Mouse (Mus musculus) C2C12 (cell line): ENCODE measurements around the gene Rpl39. TPM values are rescaled to one million over a fixed set of nuclear protein-coding genes. Genes with fewer than 3 reads are reported as not detected.
"Not testable (repeated sequence)": the region's sequence is repeated elsewhere in the genome, so short reads cannot be mapped to it uniquely, and the experiment has no call there.

ENCODE experiments used
- H3K27me3 ChIP-seq: one replicate; pipeline ENCODE4 v1.6.1; 2011; ENCODE audit not compliant: control insufficient read depth, insufficient read depth, insufficient read length
- H3K36me3 ChIP-seq: one replicate; pipeline ENCODE4 v1.6.1; 2011; ENCODE audit not compliant: control insufficient read depth, insufficient read depth
- H3K4me3 ChIP-seq: one replicate; pipeline ENCODE4 v1.5.1; 2011; ENCODE audit warnings: mild to moderate bottlenecking, control low read depth; ENCODE audit not compliant: poor library complexity, insufficient read depth, severe bottlenecking
- H3K79me2 ChIP-seq: one replicate; pipeline ENCODE4 v1.6.1; 2011; ENCODE audit not compliant: control insufficient read depth, insufficient read depth
- H3K79me3 ChIP-seq: one replicate; pipeline ENCODE4 v1.6.1; 2011; ENCODE audit warnings: low read depth, control low read depth
- H3ac ChIP-seq: one replicate; pipeline ENCODE3; 2011; ENCODE audit warnings: low read depth; ENCODE audit not compliant: control insufficient read depth, insufficient read length
- CEBPB ChIP-seq: IDR thresholded peaks from one replicate; pipeline ENCODE4 v1.6.1; 2011; ENCODE audit warnings: low read depth, mild to moderate bottlenecking, control low read depth, moderate library complexity
- CTCF ChIP-seq: IDR thresholded peaks from one replicate; pipeline ENCODE4 v1.5.1; 2011; ENCODE audit not compliant: control insufficient read depth, insufficient read depth, insufficient read length
- FOSL1 ChIP-seq: IDR thresholded peaks from one replicate; pipeline ENCODE4 v1.8.0; 2011; ENCODE audit warnings: mild to moderate bottlenecking, low read length; ENCODE audit not compliant: poor library complexity, insufficient read depth, severe bottlenecking
- MAX ChIP-seq: IDR thresholded peaks from one replicate; pipeline ENCODE4 v1.6.1; 2011; ENCODE audit warnings: mild to moderate bottlenecking, control low read depth
- MYOD1 ChIP-seq: IDR thresholded peaks from one replicate; pipeline ENCODE4 v1.6.1; 2011; ENCODE audit warnings: low read depth; ENCODE audit not compliant: control insufficient read depth, insufficient read length
- MYOG ChIP-seq: IDR thresholded peaks from one replicate; pipeline ENCODE4 v1.6.1; 2011; ENCODE audit not compliant: control insufficient read depth, insufficient read length; ENCODE audit errors: extremely low read depth
- USF1 ChIP-seq: IDR thresholded peaks from one replicate; pipeline ENCODE4 v1.6.1; 2011; ENCODE audit warnings: low read depth, mild to moderate bottlenecking, control low read depth, moderate library complexity
- polyA plus RNA-seq: library from polyadenylated mRNA; unstranded; fragments of >200 nt; fragmentation: generic; extraction: Trizol; gene quantifications from one replicate; pipeline ENCODE4 v1.2.1, GENCODE M21; 2012; ENCODE audit warnings: missing spikeins

Gene Rpl39
- polyA plus RNA-seq, 1 experiment, result 2,645 TPM

DNA sequence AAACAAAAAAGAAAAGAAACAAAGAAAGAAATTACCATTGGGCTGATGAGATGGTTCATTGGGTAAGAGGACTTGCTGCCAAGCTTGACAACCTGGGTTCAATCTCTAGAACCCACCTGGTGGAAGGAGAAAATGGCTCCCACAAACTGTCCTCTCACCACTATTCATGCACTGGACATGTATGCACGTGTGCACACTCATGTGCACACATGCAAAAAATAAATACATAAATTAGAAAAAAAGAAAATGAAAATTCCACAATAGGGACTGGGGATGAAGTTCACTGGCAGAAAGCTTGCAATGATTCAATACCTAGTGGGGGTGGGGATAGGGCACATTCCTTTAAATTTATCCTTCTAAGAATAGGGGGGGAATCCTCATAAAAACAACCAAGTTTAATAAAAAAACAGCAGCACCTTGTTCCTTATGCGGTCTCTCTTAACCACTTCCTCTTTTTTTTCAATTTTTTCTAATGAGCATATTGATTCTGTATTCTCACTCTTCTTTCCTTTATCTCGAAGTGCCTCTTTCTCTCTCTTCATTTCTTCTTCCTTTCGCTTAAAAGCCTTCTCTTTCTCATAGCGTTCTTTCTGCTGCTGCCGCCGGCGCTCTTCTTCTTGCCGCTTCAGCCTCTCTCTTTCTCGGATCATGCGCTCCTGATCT lies 10.0 kb upstream of the Rpl39 start:
- Histone ChIP-seq H3K79me3 (no peaks in the 10 kb centered on the region), H3K27me3 (no peaks in the 10 kb centered on the region), H3ac (no peak overlapping the region), H3K4me3 (no peak overlapping the region), H3K79me2 (no peaks in the 10 kb centered on the region), H3K36me3 (peaks cover 23% of the 10 kb centered on the region)
- no peak for TF ChIP-seq MYOD1
- TF ChIP-seq CTCF, result no peak
- no peak for TF ChIP-seq CEBPB
- no peak for TF ChIP-seq FOSL1
- no peak for TF ChIP-seq MYOG
- TF ChIP-seq USF1, result no peak
- TF ChIP-seq MAX, result no peak

DNA sequence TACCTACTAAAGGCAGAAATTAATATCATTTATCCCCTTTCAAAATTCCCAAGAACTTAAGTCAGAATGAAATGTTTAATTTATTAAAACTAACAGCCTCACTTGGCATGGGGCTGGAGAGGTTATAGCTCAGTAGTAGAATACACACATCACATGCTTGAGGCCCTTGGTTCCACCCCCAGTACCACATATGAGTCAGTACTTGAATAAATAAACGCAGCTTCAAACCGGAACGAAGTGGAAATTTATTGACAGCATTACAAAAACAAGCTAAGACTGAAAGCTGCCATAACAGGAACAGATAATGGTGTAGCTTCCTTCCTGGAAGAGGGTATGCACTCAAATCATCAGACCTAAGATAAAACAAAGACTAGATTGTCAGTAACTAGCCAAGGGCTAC lies 6.3 kb upstream of the Rpl39 start:
- no peaks in the 10 kb centered on the region for H3K79me2 ChIP-seq
- no peak for TF ChIP-seq MAX
- TF ChIP-seq CEBPB, result no peak
- TF ChIP-seq MYOD1, result no peak
- no peak for TF ChIP-seq MYOG
- no peak for TF ChIP-seq FOSL1
- no peak for TF ChIP-seq USF1
- no peak for TF ChIP-seq CTCF
- no peak overlapping the region for H3K4me3 ChIP-seq
- H3K36me3 ChIP-seq, result peaks cover 16% of the 10 kb centered on the region
- H3K27me3 ChIP-seq, result no peaks in the 10 kb centered on the region
- H3K79me3 ChIP-seq, result no peaks in the 10 kb centered on the region
- no peak overlapping the region for H3ac ChIP-seq

DNA sequence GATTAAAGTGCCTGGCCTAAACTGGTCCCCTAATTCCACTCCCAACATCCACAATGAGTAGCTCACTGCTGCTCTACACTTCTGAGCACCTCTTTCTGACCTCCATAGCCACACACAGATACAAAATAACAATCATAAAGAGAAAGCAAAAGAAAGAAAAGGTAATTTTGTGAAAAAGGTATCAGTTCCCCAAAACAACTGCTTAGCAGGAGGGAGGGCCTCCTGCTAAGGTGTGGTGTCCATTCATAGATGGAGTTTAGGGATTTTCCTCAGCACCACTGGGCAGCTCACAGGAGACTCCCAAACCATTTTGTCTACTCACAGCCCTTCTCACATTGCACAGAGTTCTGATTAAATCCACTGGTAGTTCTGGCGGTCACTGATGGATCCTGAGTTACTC lies 3.6 kb upstream of the Rpl39 start:
- H3K27me3 ChIP-seq, result no peaks in the 10 kb centered on the region
- H3K79me3 ChIP-seq, result peaks cover 10% of the 10 kb centered on the region
- TF ChIP-seq CEBPB (no peak), MYOG (no peak), MYOD1 (no peak), CTCF (no peak), USF1 (no peak), FOSL1 (no peak), MAX (no peak)
- no peak overlapping the region for H3K4me3 ChIP-seq
- H3K36me3 ChIP-seq, result peaks cover 19% of the 10 kb centered on the region
- H3K79me2 ChIP-seq, result peaks cover 13% of the 10 kb centered on the region
- H3ac ChIP-seq, result no peak overlapping the region

DNA sequence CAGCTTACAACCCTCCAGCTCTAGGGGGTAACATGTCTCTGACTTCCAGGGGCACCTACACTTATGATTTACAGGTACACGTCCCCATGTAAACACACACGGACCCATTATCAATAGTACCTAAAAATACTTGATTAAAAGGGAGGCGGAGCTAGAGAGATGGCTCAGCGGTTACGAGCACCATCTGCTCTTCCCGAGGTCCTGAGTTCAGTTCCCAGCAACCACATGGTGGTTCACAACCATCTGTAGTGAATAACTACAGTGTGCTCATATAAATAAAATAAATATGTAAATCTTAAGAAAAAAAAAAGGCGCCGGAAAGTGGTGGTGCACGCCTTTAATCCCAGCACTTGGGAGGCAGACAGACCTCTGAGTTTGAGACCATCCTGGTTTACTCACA lies 463 bp upstream of the Rpl39 start:
- Histone ChIP-seq H3K79me2 (peaks cover 35% of the 10 kb centered on the region), H3K36me3 (peaks cover 36% of the 10 kb centered on the region), H3K79me3 (peaks cover 22% of the 10 kb centered on the region), H3K27me3 (no peaks in the 10 kb centered on the region), H3ac (peak overlapping the region; percentile 40), H3K4me3 (no peak overlapping the region)
- no peak for TF ChIP-seq CEBPB
- TF ChIP-seq MYOG, result no peak

DNA sequence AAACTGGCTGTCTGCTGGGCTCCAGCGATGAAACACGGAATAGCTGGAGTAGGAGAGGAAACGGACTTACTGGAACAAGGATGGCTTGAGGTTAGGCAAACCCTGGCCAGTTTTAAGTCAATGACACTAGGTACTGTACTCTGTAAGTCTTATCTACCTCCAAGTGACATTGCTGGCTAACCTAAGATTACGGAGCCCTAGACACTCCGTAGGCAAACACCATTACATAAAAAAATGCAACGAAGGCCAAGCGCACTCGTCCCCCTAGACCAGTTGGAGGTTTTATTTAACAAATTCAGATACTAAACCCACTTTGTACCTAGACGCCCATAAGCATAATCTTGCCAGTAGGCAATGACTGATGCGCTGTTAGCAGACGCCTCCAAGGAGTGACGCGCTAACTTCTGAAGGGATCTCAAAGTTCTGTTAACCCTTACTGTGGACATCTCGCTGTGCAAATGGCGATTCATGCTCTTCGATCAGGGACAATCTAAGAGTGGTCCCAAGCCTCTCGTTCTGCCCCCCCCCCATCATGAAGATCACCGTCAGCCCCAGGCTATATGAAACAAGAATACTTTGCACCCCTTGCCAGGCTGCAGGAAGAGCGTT lies 780 bp downstream of the Rpl39 start:
- TF ChIP-seq USF1, result no peak
- no peak for TF ChIP-seq CTCF
- TF ChIP-seq MYOG, result no peak
- no peak for TF ChIP-seq FOSL1
- no peak for TF ChIP-seq CEBPB
- TF ChIP-seq MYOD1, result no peak
- no peak for TF ChIP-seq MAX

DNA sequence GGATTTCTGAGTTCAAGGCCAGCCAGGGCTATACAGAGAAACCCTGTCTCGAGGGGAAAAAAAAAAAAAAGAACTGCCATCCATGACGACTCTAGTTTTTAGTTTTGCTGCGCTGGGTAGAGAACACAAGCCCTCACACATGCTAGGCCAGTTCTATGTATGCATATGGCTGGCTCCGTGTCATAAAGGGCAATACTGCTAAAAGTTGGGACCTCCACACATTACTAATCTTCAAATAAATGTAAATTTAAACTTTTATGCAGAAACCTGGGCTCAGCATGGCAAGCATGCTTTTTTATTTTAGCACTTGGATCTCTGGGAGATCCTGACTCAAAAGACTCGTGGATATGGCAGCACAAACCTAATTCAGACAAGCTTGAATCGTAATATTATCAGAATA lies 4.0 kb downstream of the Rpl39 start:
- no peak for TF ChIP-seq USF1
- no peak for TF ChIP-seq MYOD1
- TF ChIP-seq MYOG, result no peak
- TF ChIP-seq CTCF, result no peak
- no peak for TF ChIP-seq CEBPB
- TF ChIP-seq FOSL1, result no peak
- TF ChIP-seq MAX, result no peak
- no peaks in the 10 kb centered on the region for H3K27me3 ChIP-seq

More for the DNA sequence above, 780 bp downstream of the Rpl39 start:
- Histone ChIP-seq H3K27me3 (no peaks in the 10 kb centered on the region), H3K79me2 (peaks cover 35% of the 10 kb centered on the region), H3K4me3 (peak overlapping the region; percentile 63), H3ac (peak overlapping the region; percentile 89), H3K36me3 (peaks cover 41% of the 10 kb centered on the region), H3K79me3 (peaks cover 22% of the 10 kb centered on the region)

DNA sequence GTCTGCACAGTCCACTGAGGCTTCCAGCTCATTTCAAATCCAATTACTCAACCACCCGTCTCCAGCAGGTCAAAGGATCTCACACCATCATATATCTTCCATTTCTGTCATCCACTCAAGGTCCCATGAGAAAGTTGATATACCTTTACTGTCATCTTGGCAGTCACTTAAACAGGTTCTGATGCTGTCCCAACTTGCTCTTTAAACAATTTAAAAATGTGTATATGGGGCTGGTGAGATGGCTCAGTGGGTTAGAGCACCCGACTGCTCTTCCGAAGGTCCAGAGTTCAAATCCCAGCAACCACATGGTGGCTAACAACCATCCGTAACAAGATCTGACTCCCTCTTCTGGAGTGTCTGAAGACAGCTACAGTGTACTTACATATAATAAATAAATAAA lies 4.9 kb downstream of the Rpl39 start:
- Histone ChIP-seq H3K36me3 (peaks cover 41% of the 10 kb centered on the region), H3K79me2 (peaks cover 35% of the 10 kb centered on the region), H3K79me3 (peaks cover 22% of the 10 kb centered on the region)
- H3ac ChIP-seq, H3K4me3 ChIP-seq, H3K27me3 ChIP-seq: not testable (repeated sequence)

More for the DNA sequence above, 4.0 kb downstream of the Rpl39 start:
- H3K79me2 ChIP-seq, result peaks cover 35% of the 10 kb centered on the region
- peaks cover 41% of the 10 kb centered on the region for H3K36me3 ChIP-seq
- no peak overlapping the region for H3K4me3 ChIP-seq
- peaks cover 22% of the 10 kb centered on the region for H3K79me3 ChIP-seq
- no peak overlapping the region for H3ac ChIP-seq
